Mouse (Mus musculus) forebrain, embryonic 10.5 days (tissue): ENCODE data around the gene Cdc42. TPM values are rescaled to one million over a fixed set of nuclear protein-coding genes. Genes with fewer than 3 reads are reported as not detected.

ENCODE experiments used
- DNase-seq: peaks from one replicate; pipeline ENCODE4 v3.0.0-alpha.2; 2017; ENCODE audit warnings: low spot score; ENCODE audit errors: extremely low spot score
- H3K27ac ChIP-seq: fragments of 300-500 bp; sonication (generic); 2 replicates; pipeline ENCODE4 v1.5.1; 2016; ENCODE audit warnings: mild to moderate bottlenecking
- H3K27me3 ChIP-seq: fragments of 300-500 bp; sonication (generic); 2 replicates; pipeline ENCODE4 v1.6.1; 2016; ENCODE audit warnings: mild to moderate bottlenecking; ENCODE audit not compliant: poor library complexity, severe bottlenecking
- H3K36me3 ChIP-seq: fragments of 300-500 bp; sonication (generic); replicated peaks from 2 replicates; pipeline ENCODE4 v1.6.1; 2016; ENCODE audit warnings: mild to moderate bottlenecking, moderate library complexity
- H3K4me1 ChIP-seq: fragments of 300-500 bp; sonication (generic); 2 replicates; pipeline ENCODE4 v1.6.1; 2016
- H3K4me3 ChIP-seq: fragments of 300-500 bp; sonication (generic); 2 replicates; pipeline ENCODE4 v1.5.1; 2016; ENCODE audit warnings: mild to moderate bottlenecking, moderate library complexity
- H3K9me3 ChIP-seq: fragments of 300-500 bp; sonication (generic); 2 replicates; pipeline ENCODE4 v1.6.1; 2016; ENCODE audit warnings: mild to moderate bottlenecking, moderate library complexity
- WGBS: fragments of 180-500 bp; shearing (Covaris S2); methylation state at CpG from one replicate; pipeline ENCODE4 v1.1.7; 2016; 5-methylcytosine and 5-hydroxymethylcytosine counted together
- polyA plus RNA-seq: library from polyadenylated mRNA; unstranded; fragments of >200 nt; fragmentation: Nextera tagmentation; extraction: Ambion mirVana; gene quantifications from 2 replicates; pipeline ENCODE4 v1.2.1, GENCODE M21; 2016

Cdc42 gene
- polyA plus RNA-seq, 1 experiment from 2014 or later, result 567 TPM

DNA sequence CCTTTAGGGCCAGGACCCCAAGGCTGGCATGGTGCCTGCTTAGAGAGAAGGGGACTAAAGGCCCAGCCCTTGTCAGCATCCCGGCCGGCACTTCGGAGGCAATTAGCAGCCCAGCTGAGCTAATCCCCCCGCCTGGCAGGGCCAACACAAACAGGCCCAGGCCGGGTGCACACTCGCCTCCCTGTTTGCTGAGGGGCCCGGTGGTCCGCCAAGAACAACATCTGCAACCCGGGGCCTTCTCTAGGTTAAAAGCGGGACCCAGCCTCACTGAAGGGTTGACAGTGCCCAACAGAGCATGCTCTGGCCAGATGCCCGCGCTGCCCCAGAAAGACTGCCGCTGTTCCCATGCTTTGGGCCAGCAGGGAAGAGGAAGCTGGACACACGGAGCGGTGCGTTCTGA, 55.9 kb downstream of the Cdc42 start:
- no peaks in the 10 kb centered on the region; the same call in 1 of the 2 replicates for H3K36me3 ChIP-seq
- no peaks in the 10 kb centered on the region for H3K27me3 ChIP-seq
- no peak for DNase-seq
- peak overlapping the region; percentile 0; the same call in 1 of the 2 replicates for H3K27ac ChIP-seq
- H3K4me1 ChIP-seq, result peaks cover 29% of the 10 kb centered on the region
- H3K9me3 ChIP-seq, result no peaks in the 10 kb centered on the region
- no peak overlapping the region for H3K4me3 ChIP-seq
- WGBS, result 56% methylated on average over 16 of the region's 16 CpGs

DNA sequence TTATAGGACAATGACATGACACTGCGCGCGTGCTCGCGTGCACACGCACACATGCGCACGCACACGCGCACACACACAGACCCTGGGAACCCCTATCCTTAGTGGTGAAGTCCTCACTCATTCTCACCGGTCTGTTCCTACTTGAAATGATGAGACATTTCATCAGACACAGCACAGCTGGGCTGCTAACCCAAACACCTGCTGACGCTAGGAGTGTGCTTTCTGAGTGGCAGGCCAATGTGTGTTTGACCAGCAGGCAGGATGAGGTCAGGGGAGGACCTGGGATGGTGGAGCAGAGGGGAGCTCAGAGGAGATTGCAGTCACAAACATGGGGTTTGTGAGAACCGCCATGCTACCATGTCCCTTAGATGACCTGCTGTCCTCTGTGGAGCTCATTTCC, 57.3 kb downstream of the Cdc42 start:
- DNase-seq, result no peak

GRCm38 (mm10) chr4:137298406-137298805, 59.1 kb downstream of the Cdc42 start:
- H3K36me3 ChIP-seq, result no peaks in the 10 kb centered on the region; the same call in 1 of the 2 replicates
- no peak overlapping the region for H3K27ac ChIP-seq
- 88% methylated on average over 8 of the region's 8 CpGs for WGBS
- H3K27me3 ChIP-seq, result no peaks in the 10 kb centered on the region
- H3K4me1 ChIP-seq, result peaks cover 33% of the 10 kb centered on the region
- no peak for DNase-seq
- no peak overlapping the region for H3K4me3 ChIP-seq
- no peaks in the 10 kb centered on the region for H3K9me3 ChIP-seq

More for the DNA sequence above, 57.3 kb downstream of the Cdc42 start:
- no peak overlapping the region for H3K27ac ChIP-seq
- H3K4me1 ChIP-seq, result peaks cover 20% of the 10 kb centered on the region
- no peaks in the 10 kb centered on the region; the same call in none of the 2 replicates for H3K36me3 ChIP-seq
- no peaks in the 10 kb centered on the region for H3K9me3 ChIP-seq
- WGBS, result 96% methylated on average over 13 of the region's 13 CpGs
- no peaks in the 10 kb centered on the region for H3K27me3 ChIP-seq
- no peak overlapping the region for H3K4me3 ChIP-seq

GRCm38 (mm10) chr4:137297611-137298010, 59.9 kb downstream of the Cdc42 start:
- Histone ChIP-seq H3K27me3 (no peaks in the 10 kb centered on the region), H3K4me3 (no peak overlapping the region), H3K36me3 (no peaks in the 10 kb centered on the region; the same call in 1 of the 2 replicates), H3K4me1 (peaks cover 29% of the 10 kb centered on the region), H3K9me3 (no peaks in the 10 kb centered on the region), H3K27ac (no peak overlapping the region)
- 88% methylated on average over 4 of the region's 4 CpGs for WGBS
- no peak for DNase-seq

GRCm38 (mm10) chr4:137294951-137295350, 62.6 kb downstream of the Cdc42 start:
- no peak for DNase-seq
- no peak overlapping the region for H3K4me3 ChIP-seq
- 92% methylated on average over 8 of the region's 8 CpGs for WGBS
- no peaks in the 10 kb centered on the region; the same call in 1 of the 2 replicates for H3K36me3 ChIP-seq
- no peak overlapping the region for H3K27ac ChIP-seq
- no peaks in the 10 kb centered on the region for H3K27me3 ChIP-seq
- H3K9me3 ChIP-seq, result no peaks in the 10 kb centered on the region
- peaks cover 13% of the 10 kb centered on the region for H3K4me1 ChIP-seq

DNA sequence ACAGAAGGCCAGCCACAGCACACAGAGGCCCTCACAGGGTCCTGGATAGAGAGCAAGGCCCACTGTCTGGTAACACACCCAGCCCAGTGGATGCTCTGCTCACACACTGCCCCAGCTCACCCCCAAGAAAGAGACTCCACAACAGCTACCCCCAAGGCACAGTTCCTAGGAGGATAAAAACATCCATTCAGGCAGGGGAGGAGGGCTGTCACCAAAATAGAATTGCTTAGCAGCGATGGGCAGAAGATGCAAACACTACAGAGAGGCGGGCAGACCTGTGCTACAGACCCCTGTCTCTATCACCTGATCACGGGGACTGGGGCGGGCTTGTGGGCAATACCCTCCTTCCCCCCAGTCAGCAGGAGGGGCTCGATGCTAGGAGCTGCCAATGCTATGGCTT, 63.0 kb downstream of the Cdc42 start:
- WGBS, result 71% methylated on average over 5 of the region's 5 CpGs
- 0 out of 2 replicates have a peak overlapping the region, but pooled peaks have one; percentile 25 for H3K27ac ChIP-seq
- H3K36me3 ChIP-seq, result no peaks in the 10 kb centered on the region; the same call in 1 of the 2 replicates

GRCm38 (mm10) chr4:137294032-137294431, 63.5 kb downstream of the Cdc42 start:
- Histone ChIP-seq H3K4me1 (peaks cover 13% of the 10 kb centered on the region), H3K27ac (0 out of 2 replicates have a peak overlapping the region, but pooled peaks have one; percentile 25), H3K9me3 (no peaks in the 10 kb centered on the region), H3K36me3 (no peaks in the 10 kb centered on the region; the same call in 1 of the 2 replicates), H3K27me3 (no peaks in the 10 kb centered on the region), H3K4me3 (no peak overlapping the region)
- 84% methylated on average over 7 of the region's 7 CpGs for WGBS
- DNase-seq, result no peak

More for the DNA sequence above, 63.0 kb downstream of the Cdc42 start:
- no peak for DNase-seq
- no peaks in the 10 kb centered on the region for H3K27me3 ChIP-seq
- H3K4me3 ChIP-seq, result no peak overlapping the region
- H3K9me3 ChIP-seq, result no peaks in the 10 kb centered on the region
- H3K4me1 ChIP-seq, result peaks cover 13% of the 10 kb centered on the region

DNA sequence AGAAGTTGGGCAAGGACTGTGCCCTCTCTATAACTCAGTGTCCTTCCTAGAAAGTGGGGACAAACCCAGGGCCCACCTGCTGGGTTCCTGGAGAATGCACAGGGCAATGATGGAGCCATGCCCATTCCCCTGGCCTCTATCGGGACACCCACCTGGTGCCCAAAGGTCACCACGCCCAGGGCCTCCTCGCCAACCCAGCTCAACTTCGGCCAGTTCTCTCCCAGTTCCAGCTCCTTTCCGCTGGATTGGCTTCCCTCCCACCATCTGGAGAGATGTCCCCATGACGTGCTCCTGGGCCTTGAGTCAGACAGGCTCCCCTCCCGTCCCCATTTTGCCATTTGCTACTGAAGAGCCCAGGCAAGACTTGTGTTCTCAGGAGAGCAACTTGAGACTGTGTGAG, 64.9 kb downstream of the Cdc42 start:
- Histone ChIP-seq H3K9me3 (no peaks in the 10 kb centered on the region), H3K4me1 (peaks cover 16% of the 10 kb centered on the region), H3K36me3 (no peaks in the 10 kb centered on the region; the same call in 1 of the 2 replicates), H3K27me3 (no peaks in the 10 kb centered on the region), H3K27ac (no peak overlapping the region), H3K4me3 (no peak overlapping the region)
- WGBS, result 93% methylated on average over 7 of the region's 7 CpGs
- DNase-seq, result no peak

GRCm38 (mm10) chr4:137290250-137290649, 67.3 kb downstream of the Cdc42 start:
- no peaks in the 10 kb centered on the region for H3K9me3 ChIP-seq
- H3K4me1 ChIP-seq, result peaks cover 27% of the 10 kb centered on the region
- no peaks in the 10 kb centered on the region for H3K36me3 ChIP-seq
- H3K27me3 ChIP-seq, result peaks cover 7% of the 10 kb centered on the region; the same call in 1 of the 2 replicates
- H3K4me3 ChIP-seq, result no peak overlapping the region
- no peak for DNase-seq
- WGBS, result 79% methylated on average over 3 of the region's 3 CpGs
- H3K27ac ChIP-seq, result no peak overlapping the region

- 89% methylated on average over 6 of the region's 6 CpGs for WGBS
- no peak overlapping the region for H3K4me3 ChIP-seq
- H3K9me3 ChIP-seq, result no peaks in the 10 kb centered on the region
- peaks cover 12% of the 10 kb centered on the region for H3K27me3 ChIP-seq
- H3K27ac ChIP-seq, result no peak overlapping the region
- H3K4me1 ChIP-seq, result peaks cover 25% of the 10 kb centered on the region
- DNase-seq, result no peak
- H3K36me3 ChIP-seq, result no peaks in the 10 kb centered on the region
Measured at GRCm38 (mm10) chr4:137289701-137290100, 67.8 kb downstream of the Cdc42 start.

DNA sequence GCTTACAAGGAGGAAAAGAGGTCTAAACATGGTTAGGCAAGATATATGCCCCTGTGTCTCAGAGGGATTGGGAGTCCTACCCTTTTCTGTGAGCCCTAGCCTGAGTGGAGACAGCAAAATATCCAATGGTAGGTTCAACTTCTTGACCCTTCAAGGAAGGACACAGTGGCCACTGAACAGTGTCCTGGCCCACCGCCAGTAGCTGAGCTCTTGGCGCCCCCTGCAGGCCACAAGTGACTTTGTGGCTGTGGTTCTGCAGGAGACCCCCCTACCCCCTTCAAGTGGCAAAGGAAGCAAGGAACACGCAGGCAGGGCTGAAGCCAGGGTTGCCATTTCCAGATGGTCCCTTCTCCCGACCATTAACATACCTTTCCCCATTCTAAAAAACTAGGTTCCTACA, 69.7 kb downstream of the Cdc42 start:
- Histone ChIP-seq H3K4me3 (no peak overlapping the region), H3K27me3 (peaks cover 30% of the 10 kb centered on the region), H3K4me1 (peaks cover 21% of the 10 kb centered on the region), H3K9me3 (no peaks in the 10 kb centered on the region), H3K27ac (no peak overlapping the region), H3K36me3 (no peaks in the 10 kb centered on the region)
- WGBS, result 9% methylated on average over 4 of the region's 4 CpGs
- DNase-seq, result peak; percentile 72

DNA sequence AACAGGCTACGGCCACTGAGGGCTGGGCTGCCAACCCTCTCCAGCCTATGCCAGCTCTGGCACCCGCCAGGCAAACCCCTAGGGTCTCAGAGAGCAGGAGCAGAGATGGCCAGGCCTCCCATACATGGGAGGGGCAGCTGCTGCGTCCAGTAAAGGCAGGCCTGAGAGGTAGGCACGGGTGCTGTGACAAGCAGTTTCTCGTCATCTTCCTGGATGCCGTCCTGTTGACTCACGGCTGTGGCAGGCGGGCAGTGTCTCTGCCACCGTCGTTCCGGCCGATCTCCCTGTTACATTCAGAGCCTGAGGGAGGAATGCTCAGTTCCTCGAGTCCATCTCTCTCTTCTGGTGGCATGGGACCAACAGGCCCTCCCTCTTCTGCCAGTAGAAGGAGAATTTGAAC, 70.3 kb downstream of the Cdc42 start:
- H3K27ac ChIP-seq, result no peak overlapping the region
- 83% methylated on average over 13 of the region's 13 CpGs for WGBS
- no peaks in the 10 kb centered on the region for H3K36me3 ChIP-seq
- H3K4me1 ChIP-seq, result peaks cover 27% of the 10 kb centered on the region
- no peak for DNase-seq
- no peaks in the 10 kb centered on the region for H3K9me3 ChIP-seq
- peaks cover 36% of the 10 kb centered on the region for H3K27me3 ChIP-seq
- H3K4me3 ChIP-seq, result no peak overlapping the region

DNA sequence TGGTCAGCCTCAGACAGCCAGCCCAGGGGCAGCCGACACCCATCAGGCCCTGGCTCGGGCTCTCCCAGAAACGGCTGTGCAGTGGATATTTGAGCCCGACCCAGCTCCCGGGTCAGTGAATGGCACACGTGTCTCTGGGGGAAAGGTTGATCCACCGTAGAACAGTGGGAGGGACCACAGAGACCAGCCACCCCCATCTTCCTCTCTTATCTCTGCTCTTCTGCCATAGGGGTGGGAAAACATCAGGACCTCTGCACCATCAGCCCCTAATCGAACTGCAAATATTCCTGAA, 70.9 kb downstream of the Cdc42 start:
- DNase-seq, result no peak
- H3K4me3 ChIP-seq, result no peak overlapping the region
- no peaks in the 10 kb centered on the region for H3K9me3 ChIP-seq
- H3K27me3 ChIP-seq, result peaks cover 42% of the 10 kb centered on the region
- no peaks in the 10 kb centered on the region for H3K36me3 ChIP-seq
- peaks cover 29% of the 10 kb centered on the region for H3K4me1 ChIP-seq
- no peak overlapping the region for H3K27ac ChIP-seq
- WGBS, result 60% methylated on average over 8 of the region's 8 CpGs
